Mouse (Mus musculus): ENCODE measurements around the gene P2rx5. TPM values are rescaled to one million over a fixed set of nuclear protein-coding genes. Genes with fewer than 3 reads are reported as not detected.

P2rx5 gene
- polyA plus RNA-seq, 2 experiments from 2014 or later = 0.33 to 0.55 TPM

Other genes starting within 250 kb of the P2rx5 start
- 10 to 100 TPM; 57.5 to 89.4 TPM for gene Atp2a3, start 199.3 kb upstream of the P2rx5 start, polyA plus RNA-seq (2017; shearing (Covaris generic))
- gene P2rx1, start 161.3 kb upstream of the P2rx5 start, polyA plus RNA-seq (2017; shearing (Covaris generic)) = under 1 TPM in 1 of 2 experiments, not detected in 1; 0.39 TPM
- gene Camkk1, start 141.4 kb upstream of the P2rx5 start, polyA plus RNA-seq (2017; shearing (Covaris generic)) = 1 to 10 TPM; 2.3 to 5.8 TPM
- gene Ncbp3, start 112.6 kb upstream of the P2rx5 start, polyA plus RNA-seq (2017; shearing (Covaris generic)) = 10 to 100 TPM; 17.1 to 21.5 TPM
- 100 to 1,000 TPM in 1 of 2 experiments, 10 to 100 TPM in 1; 63.9 to 126 TPM for gene Itgae, start 69.8 kb upstream of the P2rx5 start, polyA plus RNA-seq (2017; shearing (Covaris generic))
- 1 to 10 TPM; 6.6 to 8.2 TPM for gene Haspin, start 22.1 kb upstream of the P2rx5 start, polyA plus RNA-seq (2017; shearing (Covaris generic))
- 10 to 100 TPM; 42.2 to 49.5 TPM for gene Emc6, start 16.6 kb downstream of the P2rx5 start, polyA plus RNA-seq (2017; shearing (Covaris generic))
- 10 to 100 TPM; 27.4 to 30.8 TPM for gene Tax1bp3, start 16.7 kb downstream of the P2rx5 start, polyA plus RNA-seq (2017; shearing (Covaris generic))
- gene Ctns, start 38.6 kb downstream of the P2rx5 start, polyA plus RNA-seq (2017; shearing (Covaris generic)) = 10 to 100 TPM; 12.9 to 18.3 TPM
- 1 to 10 TPM; 1.3 to 4.8 TPM for gene Shpk, start 39.0 kb downstream of the P2rx5 start, polyA plus RNA-seq (2017; shearing (Covaris generic))
- gene Trpv1, start 73.9 kb downstream of the P2rx5 start, polyA plus RNA-seq (2017; shearing (Covaris generic)) = not detected
- gene Trpv3, start 107.0 kb downstream of the P2rx5 start, polyA plus RNA-seq (2017; shearing (Covaris generic)) = under 1 TPM; 0.09 to 0.16 TPM
- under 1 TPM in 1 of 2 experiments, not detected in 1; 0.08 TPM for gene Aspa, start 169.2 kb downstream of the P2rx5 start, polyA plus RNA-seq (2017; shearing (Covaris generic))
- not detected for gene Gm49340, start 169.3 kb downstream of the P2rx5 start, polyA plus RNA-seq (2017; shearing (Covaris generic))
- gene Spata22, start 169.3 kb downstream of the P2rx5 start, polyA plus RNA-seq (2017; shearing (Covaris generic)) = not detected
- gene Olfr20, start 190.4 kb downstream of the P2rx5 start, polyA plus RNA-seq (2017; shearing (Covaris generic)) = not detected
- gene Olfr376, start 210.8 kb downstream of the P2rx5 start, polyA plus RNA-seq (2017; shearing (Covaris generic)) = not detected
- not detected for gene Olfr1, start 239.2 kb downstream of the P2rx5 start, polyA plus RNA-seq (2017; shearing (Covaris generic))